Mouse (Mus musculus) spleen, adult 2 months (tissue): ENCODE results near the gene Mboat2. TPM values are rescaled to one million over a fixed set of nuclear protein-coding genes. Genes with fewer than 3 reads are reported as not detected.

ENCODE experiments used
- DNase-seq, 2 experiments: peaks; one replicate each; pipeline versions ENCODE4 v3.0.0 to v3.0.0-alpha.2; 2012 to 2021; ENCODE audit warnings: low spot score in 2 of 2, low read depth in 1 of 2
- H3K27ac ChIP-seq: fragments of 200-500 bp; 2 replicates; pipeline ENCODE4 v1.5.1; 2012; ENCODE audit warnings: low read length, inconsistent platforms; ENCODE audit not compliant: insufficient read depth
- H3K27me3 ChIP-seq: fragments of 200-500 bp; 2 replicates; pipeline ENCODE4 v1.6.1; 2012; ENCODE audit warnings: mild to moderate bottlenecking, moderate library complexity, low read length, inconsistent platforms; ENCODE audit not compliant: control insufficient read depth, insufficient read depth
- H3K36me3 ChIP-seq: fragments of 200-500 bp; 2 replicates; pipeline ENCODE4 v1.6.1; 2012; ENCODE audit warnings: mild to moderate bottlenecking, low read length, inconsistent platforms; ENCODE audit not compliant: control insufficient read depth, insufficient read depth
- H3K4me1 ChIP-seq: fragments of 200-500 bp; 2 replicates; pipeline ENCODE4 v1.6.1; 2011; ENCODE audit warnings: inconsistent platforms; ENCODE audit not compliant: control insufficient read depth, insufficient read depth, insufficient read length
- H3K4me3 ChIP-seq: fragments of 200-500 bp; 2 replicates; pipeline ENCODE4 v1.5.1; 2011; ENCODE audit warnings: mild to moderate bottlenecking, inconsistent platforms; ENCODE audit not compliant: insufficient read depth, insufficient read length; ENCODE audit errors: extremely low read depth
- CTCF ChIP-seq: fragments of 200-500 bp; IDR thresholded peaks from 2 replicates; pipeline ENCODE4 v1.5.1; 2011; ENCODE audit warnings: mild to moderate bottlenecking, inconsistent platforms; ENCODE audit not compliant: insufficient read depth, insufficient read length, insufficient replicate concordance; ENCODE audit errors: extremely low read depth
- POLR2A ChIP-seq: fragments of 200-500 bp; IDR thresholded peaks from 2 replicates; pipeline ENCODE4 v1.6.1; 2011; ENCODE audit warnings: low read depth, low read length, inconsistent platforms
- WGBS: fragments of 180-500 bp; shearing (Covaris S2); methylation state at CpG from one replicate; pipeline ENCODE4 v1.1.7; 2018; 5-methylcytosine and 5-hydroxymethylcytosine counted together
- polyA plus RNA-seq: library from polyadenylated mRNA; depleted of rRNA; stranded (reverse); fragments of >200 nt; gene quantifications from 2 replicates; pipeline ENCODE4 v1.2.3, GENCODE M21; 2012

Mboat2 gene
- polyA plus RNA-seq, 1 experiment: 1.2 TPM

DNA sequence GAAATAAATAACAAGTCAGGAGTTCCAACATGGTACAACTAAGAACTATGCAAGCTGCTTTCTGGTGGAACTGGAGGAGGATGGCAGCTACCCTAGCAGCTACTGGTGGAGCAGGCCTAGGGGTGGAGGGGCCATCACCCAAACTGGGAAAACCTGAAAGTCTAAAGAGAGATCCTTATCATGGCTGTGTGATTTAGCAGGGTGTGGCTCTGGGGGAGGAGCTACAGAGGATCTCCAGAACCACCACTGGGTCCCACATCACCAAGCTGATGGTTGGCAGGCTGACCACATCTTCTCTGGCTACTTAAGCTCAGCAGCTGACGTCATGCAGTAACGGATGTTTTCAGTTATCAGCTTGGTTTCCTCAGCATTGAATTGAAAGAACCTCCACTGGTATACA lies 7.8 kb upstream of the Mboat2 start:
- H3K4me3 ChIP-seq: no peak overlapping the region
- no peaks in the 10 kb centered on the region for H3K4me1 ChIP-seq
- no peak overlapping the region for H3K27ac ChIP-seq
- no peaks in the 10 kb centered on the region for H3K36me3 ChIP-seq
- no peak for TF ChIP-seq POLR2A
- TF ChIP-seq CTCF: no peak
- 75% methylated on average over 2 of the region's 2 CpGs for WGBS
- no peak for DNase-seq
- H3K27me3 ChIP-seq: no peaks in the 10 kb centered on the region

GRCm38 (mm10) chr12:24823636-24824354 lies 6.9 kb upstream of the Mboat2 start:
- H3K27ac ChIP-seq: no peak overlapping the region
- TF ChIP-seq POLR2A (no peak), CTCF (no peak)
- H3K4me3 ChIP-seq: no peak overlapping the region
- no peaks in the 10 kb centered on the region for H3K36me3 ChIP-seq
- H3K4me1 ChIP-seq: no peaks in the 10 kb centered on the region
- DNase-seq: no peak
- no peaks in the 10 kb centered on the region for H3K27me3 ChIP-seq
- WGBS: 92% methylated on average over 3 of the region's 3 CpGs

DNA sequence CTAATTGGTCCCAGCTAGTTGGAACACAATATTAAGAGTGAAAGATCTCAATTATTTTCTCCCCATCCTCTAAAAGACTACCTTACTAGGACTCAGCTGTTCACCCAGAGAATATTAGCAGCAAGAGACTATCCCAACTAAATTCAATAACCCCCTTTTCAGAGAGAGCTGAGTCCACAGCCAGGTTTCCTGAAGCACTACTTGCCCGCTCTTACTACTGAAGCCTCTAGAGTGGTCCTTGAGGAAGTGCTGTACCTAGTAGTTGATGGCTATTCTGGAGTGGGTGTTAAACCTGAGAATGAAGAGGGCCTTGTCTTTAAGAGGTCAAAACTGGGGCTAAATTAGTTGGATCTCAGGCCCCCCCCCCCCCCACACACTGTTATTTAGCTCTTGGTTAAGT lies 593 bp upstream of the Mboat2 start:
- H3K4me1 ChIP-seq: peaks cover 8% of the 10 kb centered on the region
- WGBS: 95% methylated on average over 1 of the region's 1 CpGs
- H3K4me3 ChIP-seq: no peak overlapping the region
- TF ChIP-seq POLR2A: no peak
- TF ChIP-seq CTCF: no peak
- H3K27me3 ChIP-seq: peaks cover 2% of the 10 kb centered on the region
- H3K27ac ChIP-seq: no peak overlapping the region
- DNase-seq: no peak
- no peaks in the 10 kb centered on the region for H3K36me3 ChIP-seq

GRCm38 (mm10) chr12:24831153-24831963 lies 679 bp downstream of the Mboat2 start:
- no peaks in the 10 kb centered on the region for H3K36me3 ChIP-seq
- no peak for TF ChIP-seq POLR2A
- no peak for TF ChIP-seq CTCF
- H3K27me3 ChIP-seq: peaks cover 2% of the 10 kb centered on the region
- H3K4me1 ChIP-seq: peaks cover 8% of the 10 kb centered on the region
- H3K4me3 ChIP-seq: peak overlapping the region; percentile 66
- H3K27ac ChIP-seq: no peak overlapping the region
- 2% methylated on average over 85 of the region's 95 CpGs for WGBS
- peak in 1 of 2 experiments; percentile 19 for DNase-seq

DNA sequence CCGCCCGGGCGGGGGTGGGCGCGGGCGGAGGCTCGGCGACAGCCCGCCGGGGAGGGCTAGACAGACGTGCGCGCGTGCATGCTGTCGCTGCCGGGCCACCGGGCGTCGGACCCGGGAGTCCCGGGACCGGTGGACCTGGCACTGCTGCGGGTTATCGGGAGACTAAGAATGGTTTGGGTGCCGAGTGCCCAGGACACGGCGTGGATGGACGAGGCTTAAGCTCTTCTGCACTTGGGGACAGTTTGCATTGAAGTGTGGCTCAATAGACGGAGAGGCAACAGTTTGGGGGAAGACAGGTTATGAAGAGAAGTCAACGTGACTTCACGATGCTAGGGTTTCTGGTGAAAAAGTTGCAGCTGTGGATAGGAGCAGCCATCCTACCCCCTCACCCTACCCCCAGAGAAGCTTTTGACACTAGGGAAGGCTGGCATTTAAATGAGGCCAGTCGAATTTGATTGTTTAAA lies 1.3 kb downstream of the Mboat2 start:
- H3K4me3 ChIP-seq: peak overlapping the region; percentile 66
- peaks cover 8% of the 10 kb centered on the region for H3K4me1 ChIP-seq
- DNase-seq: no peak
- under 1% methylated on average over 31 of the region's 32 CpGs for WGBS
- H3K27ac ChIP-seq: no peak overlapping the region
- H3K36me3 ChIP-seq: no peaks in the 10 kb centered on the region
- peaks cover 2% of the 10 kb centered on the region for H3K27me3 ChIP-seq
- no peak for TF ChIP-seq POLR2A

DNA sequence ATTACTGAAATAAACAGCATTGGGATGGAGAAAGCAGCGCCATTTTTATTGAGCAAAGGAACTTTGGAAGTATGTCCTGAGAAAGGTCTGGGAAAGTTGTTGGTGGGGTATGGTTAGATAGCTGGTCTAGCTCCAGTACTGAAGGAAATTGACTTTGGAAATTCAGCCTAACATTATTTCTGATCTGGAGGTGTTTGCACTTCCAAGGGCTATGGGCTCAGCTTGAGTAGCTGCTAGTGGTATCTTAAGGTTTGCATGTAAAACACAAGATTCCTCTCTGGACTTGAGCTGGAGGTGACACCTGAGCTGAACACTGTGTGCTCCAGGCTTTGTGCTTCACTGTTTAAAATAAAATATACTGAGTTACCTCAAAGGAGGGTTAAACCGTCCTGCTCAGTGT lies 1.8 kb downstream of the Mboat2 start:
- 66% methylated on average over 2 of the region's 2 CpGs for WGBS
- TF ChIP-seq POLR2A (no peak), CTCF (no peak)
- DNase-seq: no peak
- H3K4me3 ChIP-seq: peak overlapping the region; percentile 66; the same call in 1 of the 2 replicates
- H3K27me3 ChIP-seq: peaks cover 2% of the 10 kb centered on the region
- no peak overlapping the region for H3K27ac ChIP-seq
- H3K36me3 ChIP-seq: no peaks in the 10 kb centered on the region
- H3K4me1 ChIP-seq: peaks cover 8% of the 10 kb centered on the region

DNA sequence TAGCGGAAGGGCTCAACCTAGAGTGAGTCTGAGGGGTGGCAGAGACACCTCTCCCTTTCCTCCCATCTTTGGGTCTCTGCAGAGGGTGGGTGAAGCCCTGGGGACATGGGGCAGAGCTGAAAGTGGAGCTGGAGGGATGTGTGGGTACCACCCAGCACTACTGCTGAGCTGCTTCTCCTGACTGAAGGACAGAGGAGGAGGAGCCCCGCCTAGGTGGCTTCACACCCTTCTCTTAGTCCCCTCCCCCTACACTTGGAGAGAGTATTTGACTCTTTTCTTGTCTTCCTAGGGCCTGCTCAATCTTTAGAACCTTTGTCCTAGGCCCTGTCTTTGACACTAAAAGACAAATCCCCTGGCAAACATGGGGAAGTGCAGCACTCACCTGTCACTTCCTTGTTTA lies 7.3 kb downstream of the Mboat2 start:
- 86% methylated on average over 2 of the region's 2 CpGs for WGBS
- no peak overlapping the region for H3K27ac ChIP-seq
- no peak for DNase-seq
- H3K4me1 ChIP-seq: no peaks in the 10 kb centered on the region
- H3K36me3 ChIP-seq: no peaks in the 10 kb centered on the region
- H3K27me3 ChIP-seq: peaks cover 2% of the 10 kb centered on the region; the same call in 1 of the 2 replicates
- TF ChIP-seq POLR2A (no peak), CTCF (no peak)
- H3K4me3 ChIP-seq: no peak overlapping the region
